Mouse (Mus musculus) cortical plate, adult 2 months (tissue): ENCODE data around the gene Tmem201.

Experiments
- CTCF ChIP-seq: fragments of 200-500 bp; IDR thresholded peaks from 2 replicates; pipeline ENCODE4 v1.5.1; 2011; ENCODE audit warnings: mild to moderate bottlenecking, control low read depth, low read length; ENCODE audit not compliant: insufficient read depth; ENCODE audit errors: extremely low read depth
- POLR2A ChIP-seq: fragments of 200-500 bp; IDR thresholded peaks from 2 replicates; pipeline ENCODE4 v1.6.1; 2011; ENCODE audit warnings: mild to moderate bottlenecking, low read length, control low read depth; ENCODE audit not compliant: insufficient read depth; ENCODE audit errors: extremely low read depth

DNA sequence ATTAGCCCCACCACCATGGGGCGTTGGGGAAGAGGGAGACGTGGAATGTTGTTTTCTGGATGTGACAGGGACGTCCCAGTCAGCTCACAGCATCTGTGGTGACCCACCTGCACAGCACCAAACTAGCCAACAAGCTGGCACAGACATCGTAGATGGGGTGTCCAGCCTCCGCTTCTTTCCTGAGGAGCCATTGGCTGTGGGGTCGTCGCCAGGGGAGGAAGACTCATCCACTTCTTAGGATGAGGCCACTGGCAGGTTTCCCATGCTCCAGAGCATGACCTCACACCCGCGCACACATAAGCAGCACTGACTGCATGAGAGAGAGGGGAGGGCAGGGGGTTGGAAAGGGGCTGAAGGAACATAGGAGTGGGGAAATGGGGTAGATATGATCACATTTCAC lies 42.1 kb upstream of the Tmem201 start:
- TF ChIP-seq CTCF, result no peak
- no peak for TF ChIP-seq POLR2A
